Mouse (Mus musculus) gastrocnemius, postnatal 10 days (tissue): Measurements from ENCODE around the gene Hint2. TPM values are rescaled to one million over a fixed set of nuclear protein-coding genes. Genes with fewer than 3 reads are reported as not detected.

Experiments used
- DNase-seq: peaks from one replicate; pipeline ENCODE4 v3.0.0; 2021; ENCODE audit warnings: mixed read lengths
- long read RNA-seq, 2 experiments: library from polyadenylated mRNA; stranded (forward); transcript quantifications; one replicate each; pipeline ENCODE4 v2.0.0; 2021
- total RNA-seq, 2 experiments: library from RNA; stranded (reverse); gene quantifications; 2 replicates each; pipeline ENCODE4 v1.2.3; 2021

Gene Hint2
- 10 to 100 TPM; 51.3 to 57.6 TPM for total RNA-seq
- long read RNA-seq, experiment 1, transcript Hint2-201 (5 exons, 610 nt), result major isoform, 41 of 45 reads
- long read RNA-seq, experiment 1, partial matches to known transcripts, result 4 of 45 reads
- long read RNA-seq, experiment 1, other reads (novel, unspliced or antisense), result 0 of 45 reads
- long read RNA-seq, experiment 2, transcript Hint2-201 (5 exons, 610 nt), result major isoform, 36 of 39 reads
- long read RNA-seq, experiment 2, partial matches to known transcripts, result 1 of 39 reads
- long read RNA-seq, experiment 2, other reads (novel, unspliced or antisense), result 2 of 39 reads

DNA sequence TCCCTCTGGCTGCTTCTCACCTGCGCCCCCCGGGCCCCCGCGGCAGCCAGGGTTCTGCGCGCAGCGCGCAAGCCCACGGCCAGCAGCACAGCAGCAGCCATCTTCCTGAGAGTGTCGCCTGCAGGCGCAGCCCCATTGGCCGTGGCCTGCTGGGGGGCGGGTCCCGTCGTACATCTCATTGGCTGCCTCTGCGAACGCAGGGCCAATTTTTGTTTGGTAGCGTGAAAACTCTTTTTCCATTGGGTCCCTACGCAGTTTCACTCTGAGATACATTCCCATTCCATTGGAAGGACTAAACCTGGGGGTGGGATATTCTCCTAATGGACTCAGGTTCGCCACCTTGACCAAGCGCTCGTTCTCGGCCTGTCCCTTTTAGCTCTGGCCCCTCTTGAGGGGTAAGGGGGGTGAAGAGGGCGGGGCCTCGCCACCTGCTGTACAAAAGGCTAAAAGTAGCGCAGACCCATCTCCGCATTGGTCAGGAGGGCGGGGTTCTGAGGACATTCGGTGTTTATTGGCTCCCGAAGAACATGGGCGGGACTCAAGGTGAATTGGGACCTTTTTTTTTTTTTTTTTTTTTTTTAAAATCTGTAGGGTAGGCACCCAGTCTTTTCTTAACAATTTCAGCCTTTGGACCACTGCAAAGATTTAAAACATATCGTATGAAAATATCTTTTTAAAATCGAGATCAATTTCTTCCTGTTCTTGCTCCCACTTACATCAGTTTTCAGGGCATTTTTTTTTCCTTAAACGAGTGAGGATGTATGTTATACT lies at the start of gene Hint2:
TSS of gene Hint2 (minus strand) at position 128 of the 771 bp plus-strand sequence.
- DNase-seq, result peak; percentile 90

DNA sequence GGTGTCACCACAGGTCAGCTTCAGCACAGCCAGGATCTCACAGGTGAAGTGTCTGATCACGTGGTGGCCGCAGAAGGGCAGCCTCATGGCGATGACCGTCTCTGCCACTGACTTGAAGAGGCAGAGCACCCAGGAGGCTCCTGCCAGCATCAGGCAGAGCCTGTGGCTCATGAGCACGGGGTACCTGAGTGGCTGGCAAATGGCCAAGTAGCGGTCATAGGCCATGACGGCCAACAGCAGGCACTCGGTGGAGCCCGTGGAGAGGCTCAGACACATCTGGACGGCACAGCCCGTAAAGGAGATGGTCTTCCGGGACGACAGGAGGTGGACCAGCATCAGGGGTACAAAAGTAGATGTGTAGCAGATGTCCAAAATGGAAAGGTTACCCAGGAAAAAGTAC lies 49.7 kb upstream of the Hint2 start:
- DNase-seq, result no peak

- no peak for DNase-seq
These were observed 47.6 kb upstream of the Hint2 start for GRCm38 (mm10) chr4:43703851-43704250.

DNA sequence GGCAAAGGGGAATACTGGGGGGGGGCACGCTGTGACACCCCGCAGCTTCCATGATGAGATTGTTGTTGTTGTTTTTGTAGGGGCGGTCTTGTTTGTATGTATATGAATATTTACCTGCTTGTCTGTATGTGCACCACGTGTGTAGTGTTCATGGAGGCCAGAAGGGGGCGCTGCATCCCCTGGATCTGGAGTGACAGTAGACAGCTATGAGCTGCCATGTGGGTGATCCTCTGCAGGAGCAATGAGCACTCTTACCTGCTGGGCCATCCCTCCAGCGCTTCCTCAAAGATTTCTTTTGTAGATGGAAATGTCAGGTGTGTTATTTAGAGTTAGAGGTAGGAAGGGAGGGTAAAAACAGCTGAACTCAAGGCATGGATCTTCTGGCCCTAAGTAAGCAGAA lies 47.2 kb upstream of the Hint2 start:
- no peak for DNase-seq

GRCm38 (mm10) chr4:43700707-43701106 lies 44.4 kb upstream of the Hint2 start, which contains the start of gene Olfr70:
Gene Olfr70 (minus strand): TSS chr4:43700807.
- DNase-seq, result no peak

- no peak for DNase-seq
These were observed 40.3 kb upstream of the Hint2 start for GRCm38 (mm10) chr4:43696561-43696960.

DNA sequence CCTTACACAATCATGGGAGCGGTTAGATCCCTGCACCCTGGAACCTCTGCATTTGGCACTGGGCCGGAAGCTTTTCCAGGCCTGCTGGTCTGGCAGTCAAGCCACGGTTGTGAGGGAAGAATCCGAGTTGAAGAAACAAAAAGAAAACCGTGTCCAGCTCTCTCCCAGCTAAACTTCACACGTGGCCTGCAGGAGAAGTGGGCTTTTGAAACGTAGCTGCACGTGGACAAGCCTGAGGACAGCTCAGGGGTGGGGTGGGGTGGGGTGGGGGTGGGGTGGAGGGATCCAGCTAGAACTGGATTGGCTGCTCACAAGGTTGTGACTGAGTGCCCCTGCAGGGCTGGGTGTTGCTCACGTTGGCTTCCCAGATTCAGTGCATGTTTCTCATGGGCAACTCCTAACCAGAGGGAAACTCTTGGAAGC lies 39.0 kb upstream of the Hint2 start:
- peak; percentile 59 for DNase-seq

GRCm38 (mm10) chr4:43694439-43695248 lies 38.4 kb upstream of the Hint2 start:
- no peak for DNase-seq

- no peak for DNase-seq
These were observed 37.6 kb upstream of the Hint2 start for GRCm38 (mm10) chr4:43693806-43694241.

DNA sequence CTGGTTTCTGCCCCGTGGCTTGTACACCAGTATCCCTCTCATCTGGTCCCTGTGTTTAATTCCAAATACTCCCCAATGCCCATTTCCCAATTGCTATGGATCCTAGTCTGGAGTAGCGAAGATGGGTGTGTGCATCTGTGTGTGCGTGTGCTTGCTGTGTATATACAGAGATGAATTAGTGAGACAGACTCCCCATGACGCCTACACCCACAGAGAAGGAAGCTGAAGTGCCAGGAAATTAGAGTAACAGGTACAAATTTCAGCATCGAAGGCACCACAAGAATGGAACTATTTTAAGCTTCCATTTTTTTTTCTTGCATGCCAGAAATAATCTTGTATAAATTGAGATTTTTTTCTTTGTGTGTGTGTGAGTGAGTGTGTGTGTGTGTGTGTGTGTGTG lies 34.8 kb upstream of the Hint2 start:
- no peak for DNase-seq

DNA sequence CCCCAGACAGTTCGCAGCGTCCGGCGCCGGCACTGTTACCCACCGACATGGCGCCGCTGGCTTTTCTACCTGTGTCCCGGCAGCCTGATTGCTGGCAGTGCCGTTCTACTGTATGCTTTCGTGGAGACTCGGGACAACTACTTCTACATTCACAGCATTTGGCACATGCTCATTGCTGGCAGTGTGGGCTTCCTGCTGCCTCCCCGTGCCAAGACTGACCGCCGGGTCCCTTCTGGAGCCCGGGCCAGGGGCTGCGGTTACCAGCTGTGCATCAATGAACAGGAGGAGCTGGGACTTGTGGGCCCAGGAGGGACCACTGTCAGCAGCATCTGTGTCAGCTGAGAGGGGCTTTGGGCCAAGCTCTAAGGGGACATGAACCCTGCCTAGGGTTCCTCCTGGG lies 33.8 kb upstream of the Hint2 start:
- no peak for DNase-seq

- DNase-seq, result peak; percentile 35
These were observed 23.3 kb upstream of the Hint2 start for GRCm38 (mm10) chr4:43679416-43680043.

GRCm38 (mm10) chr4:43678541-43678940 lies 22.3 kb upstream of the Hint2 start:
- no peak for DNase-seq

DNA sequence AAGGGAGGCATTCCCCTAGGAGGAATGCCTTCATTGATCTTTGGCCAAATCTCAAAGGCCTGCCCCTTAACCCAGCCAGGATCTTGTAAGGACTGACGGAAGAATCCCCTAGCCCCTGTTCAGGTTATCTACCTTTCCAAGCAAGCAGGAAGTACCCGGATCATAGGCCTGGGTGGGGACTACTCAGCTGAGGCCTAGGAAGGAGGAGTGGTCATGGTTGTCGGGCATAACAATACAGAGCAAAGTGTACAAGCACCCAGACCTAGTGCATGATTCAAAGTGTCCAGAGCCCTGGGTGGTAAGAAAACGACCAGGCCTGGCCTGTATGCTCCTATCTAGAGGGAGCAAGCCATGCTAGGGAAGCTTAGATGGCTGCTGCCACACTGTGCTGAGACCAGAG lies 19.3 kb upstream of the Hint2 start:
- DNase-seq, result no peak

- no peak for DNase-seq
These were observed 18.7 kb upstream of the Hint2 start for GRCm38 (mm10) chr4:43674974-43675373.

GRCm38 (mm10) chr4:43673703-43674102 lies 17.4 kb upstream of the Hint2 start:
- no peak for DNase-seq

- peak; percentile 94 for DNase-seq
These were observed 15.8 kb upstream of the Hint2 start for GRCm38 (mm10) chr4:43672070-43672469.

- DNase-seq, result peak; percentile 75
These were observed 13.1 kb upstream of the Hint2 start for GRCm38 (mm10) chr4:43669428-43669794.

- peak; percentile 89 for DNase-seq
These were observed 12.6 kb upstream of the Hint2 start, which contains the start of the genes Tmem8b and Fam221b for GRCm38 (mm10) chr4:43668782-43669427. Gene Tmem8b (plus strand): TSS chr4:43668971. Gene Fam221b (minus strand): TSS chr4:43669145.

GRCm38 (mm10) chr4:43666412-43666811 lies 10.1 kb upstream of the Hint2 start:
- DNase-seq, result no peak

DNA sequence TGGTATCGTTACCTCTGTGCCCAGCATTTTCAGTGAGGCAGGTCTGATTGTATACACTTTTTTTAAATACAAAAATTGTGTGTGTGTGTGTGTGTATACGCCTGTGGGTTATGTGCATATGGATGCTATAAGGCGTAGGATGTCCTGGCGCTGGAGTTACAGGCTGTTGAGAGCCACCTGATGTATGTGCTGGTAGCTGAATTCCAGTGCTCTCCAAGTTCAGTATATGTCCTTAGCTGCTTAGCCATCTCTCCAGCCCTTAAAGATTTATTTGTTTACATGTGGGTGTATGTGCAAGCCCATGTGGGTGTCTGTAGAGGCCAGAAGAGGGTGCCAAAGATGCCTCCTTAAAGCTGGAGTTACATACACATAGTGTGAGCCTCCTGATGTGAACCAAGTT lies 880 bp upstream of the Hint2 start:
- DNase-seq, result no peak
